Mouse (Mus musculus) liver, embryonic 13.5 days (tissue): Measurements from ENCODE around the gene Gm5460. TPM values are rescaled to one million over a fixed set of nuclear protein-coding genes. Genes with fewer than 3 reads are reported as not detected.

Source experiments
- ATAC-seq: fragments of 200-750 bp; cut with Nextera tagmentation; 2 replicates; pipeline ENCODE4 v1.8.0; 2017; ENCODE audit warnings: low read depth, mild to moderate bottlenecking, moderate number of reproducible peaks, moderate library complexity
- DNase-seq: peaks from one replicate; pipeline ENCODE4 v3.0.0; 2022
- H3K27ac ChIP-seq: fragments of 300-500 bp; sonication (generic); 2 replicates; pipeline ENCODE4 v1.5.1; 2015; ENCODE audit warnings: moderate library complexity, mild to moderate bottlenecking, inconsistent platforms
- H3K27me3 ChIP-seq: fragments of 300-500 bp; sonication (generic); 2 replicates; pipeline ENCODE4 v1.6.1; 2015; ENCODE audit warnings: mild to moderate bottlenecking, inconsistent platforms
- H3K36me3 ChIP-seq: fragments of 300-500 bp; sonication (generic); 2 replicates; pipeline ENCODE4 v1.6.1; 2015; ENCODE audit warnings: mild to moderate bottlenecking, inconsistent platforms
- H3K4me1 ChIP-seq: fragments of 300-500 bp; sonication (generic); replicated peaks from 2 replicates; pipeline ENCODE4 v1.6.1; 2015; ENCODE audit warnings: inconsistent platforms
- H3K4me2 ChIP-seq: fragments of 300-500 bp; sonication (generic); 2 replicates; pipeline ENCODE4 v1.6.1; 2015; ENCODE audit warnings: inconsistent platforms, mild to moderate bottlenecking, moderate library complexity
- H3K4me3 ChIP-seq: fragments of 300-500 bp; sonication (generic); replicated peaks from 2 replicates; pipeline ENCODE4 v1.5.1; 2015; ENCODE audit warnings: mild to moderate bottlenecking, inconsistent platforms
- H3K9ac ChIP-seq: fragments of 300-500 bp; sonication (generic); 2 replicates; pipeline ENCODE4 v1.6.1; 2015; ENCODE audit warnings: mild to moderate bottlenecking, inconsistent platforms
- H3K9me3 ChIP-seq: fragments of 300-500 bp; sonication (generic); replicated peaks from 2 replicates; pipeline ENCODE4 v1.6.1; 2016; ENCODE audit warnings: inconsistent platforms
- WGBS: fragments of 180-500 bp; shearing (Covaris S2); methylation state at CpG from one replicate; pipeline ENCODE4 v1.1.7; 2015; ENCODE audit not compliant: insufficient replicate concordance; 5-methylcytosine and 5-hydroxymethylcytosine counted together
- polyA plus RNA-seq: library from polyadenylated mRNA; unstranded; fragments of >200 nt; fragmentation: Nextera tagmentation; extraction: Ambion mirVana; gene quantifications from 2 replicates; pipeline ENCODE4 v1.2.1, GENCODE M21; 2015

Gm5460 gene
- polyA plus RNA-seq, 1 experiment from 2014 or later: not detected

- Histone ChIP-seq H3K27me3 (no peaks in the 10 kb centered on the region), H3K9me3 (no peaks in the 10 kb centered on the region), H3K36me3 (no peaks in the 10 kb centered on the region), H3K27ac (no peak overlapping the region), H3K4me2 (no peak overlapping the region), H3K4me3 (no peak overlapping the region), H3K4me1 (no peaks in the 10 kb centered on the region), H3K9ac (no peak overlapping the region)
- WGBS: 58% methylated on average over 5 of the region's 5 CpGs
- ATAC-seq: no peak
- no peak for DNase-seq
Measured at GRCm38 (mm10) chr14:34002358-34002757, 14.2 kb upstream of the Gm5460 start.

GRCm38 (mm10) chr14:34015063-34015462, 1.5 kb upstream of the Gm5460 start, which contains the start of gene Gm30083:
TSS of gene Gm30083 (minus strand) at chr14:34015182.
- H3K9ac ChIP-seq: no peak within 1 kb of the TSS
- no peaks in the 10 kb centered on the region for H3K36me3 ChIP-seq
- no peak within 1 kb of the TSS for H3K4me2 ChIP-seq
- 54% methylated on average over 3 of the region's 3 CpGs for WGBS
- H3K27me3 ChIP-seq: no peaks in the 10 kb centered on the region
- H3K4me3 ChIP-seq: no peak within 1 kb of the TSS
- H3K9me3 ChIP-seq: no peaks in the 10 kb centered on the region
- H3K27ac ChIP-seq: no peak within 1 kb of the TSS
- ATAC-seq (no peak), DNase-seq (no peak)
- H3K4me1 ChIP-seq: no peaks in the 10 kb centered on the region

- Histone ChIP-seq H3K4me1 (no peaks in the 10 kb centered on the region), H3K36me3 (no peaks in the 10 kb centered on the region), H3K9ac (no peak overlapping the region), H3K4me3 (no peak overlapping the region), H3K27me3 (no peaks in the 10 kb centered on the region), H3K9me3 (no peaks in the 10 kb centered on the region), H3K27ac (no peak overlapping the region), H3K4me2 (no peak overlapping the region)
- no peak for ATAC-seq
- 65% methylated on average over 2 of the region's 2 CpGs for WGBS
- DNase-seq: no peak
Measured at GRCm38 (mm10) chr14:34016938-34017337, 380 bp downstream of the Gm5460 start.

GRCm38 (mm10) chr14:34026710-34027109, 10.2 kb downstream of the Gm5460 start:
- Histone ChIP-seq H3K4me1 (no peaks in the 10 kb centered on the region), H3K4me2 (no peak overlapping the region), H3K27me3 (no peaks in the 10 kb centered on the region), H3K9ac (no peak overlapping the region), H3K27ac (no peak overlapping the region), H3K36me3 (no peaks in the 10 kb centered on the region), H3K9me3 (no peaks in the 10 kb centered on the region), H3K4me3 (no peak overlapping the region)
- DNase-seq: no peak
- no peak for ATAC-seq
- 34% methylated on average over 2 of the region's 2 CpGs for WGBS

DNA sequence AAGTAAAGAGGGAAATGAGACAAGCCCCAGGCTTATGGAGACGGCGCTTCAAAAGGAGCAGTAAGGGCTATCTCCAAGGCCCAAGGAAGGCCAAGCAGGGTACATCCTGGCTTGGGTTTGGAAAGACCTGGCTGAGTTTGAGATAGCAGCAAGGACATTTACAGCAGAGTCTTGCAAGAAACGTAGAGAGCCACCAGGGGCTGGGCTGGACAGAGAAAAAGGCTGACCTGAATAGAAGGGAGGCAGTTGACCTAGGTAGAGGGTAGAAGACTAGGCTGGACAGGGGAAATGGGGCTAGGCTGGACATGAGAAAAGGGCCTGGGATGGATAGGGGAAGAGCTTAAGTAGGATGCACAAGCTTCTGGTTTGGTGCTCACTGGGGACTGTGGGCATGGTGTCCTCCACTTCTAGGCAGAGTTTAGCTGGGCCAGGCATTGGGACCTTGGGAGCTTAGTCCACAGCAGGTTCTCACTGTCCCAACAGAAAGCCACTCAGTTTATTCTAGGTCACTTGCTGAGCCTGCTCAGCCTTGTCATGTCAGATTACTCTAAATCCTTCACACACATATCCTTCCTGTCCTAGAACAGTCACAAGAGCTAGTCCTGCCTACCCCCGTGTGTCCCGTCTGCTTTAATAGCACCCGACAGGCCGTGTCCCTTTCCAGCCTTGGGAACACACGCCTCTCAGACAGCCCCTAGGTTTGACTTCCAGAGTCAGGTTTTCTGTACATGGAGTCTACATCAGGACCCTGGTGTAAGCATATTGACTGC, 17.5 kb downstream of the Gm5460 start:
- ATAC-seq (no peak), DNase-seq (no peak)
- WGBS: 66% methylated on average over 8 of the region's 8 CpGs
- Histone ChIP-seq H3K27ac (no peak overlapping the region), H3K4me1 (no peaks in the 10 kb centered on the region), H3K27me3 (no peaks in the 10 kb centered on the region), H3K9ac (no peak overlapping the region), H3K9me3 (no peaks in the 10 kb centered on the region), H3K4me3 (no peak overlapping the region), H3K4me2 (no peak overlapping the region), H3K36me3 (no peaks in the 10 kb centered on the region)

DNA sequence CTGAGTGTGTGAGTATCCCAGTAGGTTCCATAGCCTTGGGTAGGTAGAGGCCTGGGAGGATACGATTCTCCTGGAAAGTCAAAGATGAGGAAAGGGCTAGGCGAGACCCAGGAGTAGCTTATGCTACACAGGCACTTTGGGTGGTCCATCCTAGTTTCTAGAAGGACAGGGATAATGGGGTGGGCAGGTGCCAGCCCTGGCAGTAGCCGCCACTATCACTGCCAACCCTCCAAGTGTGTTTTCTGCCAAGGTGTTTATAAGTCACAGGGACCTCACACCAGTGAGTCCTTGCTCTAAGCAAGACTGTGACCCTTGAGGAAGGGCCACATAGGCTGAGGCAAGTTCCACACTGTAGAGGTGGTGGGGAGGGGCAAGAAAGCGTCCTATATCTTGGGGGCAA, 24.7 kb downstream of the Gm5460 start:
- WGBS: 54% methylated on average over 4 of the region's 4 CpGs
- Histone ChIP-seq H3K27ac (no peak overlapping the region), H3K36me3 (no peaks in the 10 kb centered on the region), H3K9me3 (no peaks in the 10 kb centered on the region), H3K4me1 (no peaks in the 10 kb centered on the region), H3K4me3 (no peak overlapping the region), H3K9ac (no peak overlapping the region), H3K4me2 (no peak overlapping the region), H3K27me3 (no peaks in the 10 kb centered on the region)
- ATAC-seq (no peak), DNase-seq (no peak)

DNA sequence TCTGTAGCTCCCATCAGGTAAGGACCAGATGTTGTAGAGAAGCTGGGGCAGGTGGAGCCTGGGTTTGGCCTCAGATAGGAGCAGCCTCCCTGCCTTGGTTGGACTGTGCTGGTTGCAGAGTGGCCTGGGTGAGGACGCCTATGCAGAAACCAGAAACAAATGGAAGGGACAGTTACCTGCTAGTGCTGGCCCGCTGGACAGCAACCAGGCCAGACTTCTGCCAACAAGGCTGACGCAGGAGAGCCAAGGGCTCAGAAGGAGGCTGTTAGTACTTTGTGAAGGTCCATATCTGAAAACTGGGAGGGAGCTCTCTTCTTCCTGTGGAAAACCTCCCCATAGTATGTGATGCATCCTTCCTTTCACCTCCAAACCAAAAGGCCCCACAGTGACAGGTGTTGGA, 26.8 kb downstream of the Gm5460 start:
- Histone ChIP-seq H3K9ac (no peak overlapping the region), H3K4me3 (no peak overlapping the region), H3K4me1 (no peaks in the 10 kb centered on the region), H3K9me3 (no peaks in the 10 kb centered on the region), H3K27ac (no peak overlapping the region), H3K27me3 (no peaks in the 10 kb centered on the region), H3K36me3 (no peaks in the 10 kb centered on the region), H3K4me2 (no peak overlapping the region)
- ATAC-seq (no peak), DNase-seq (no peak)
- WGBS: 32% methylated on average over 3 of the region's 3 CpGs

DNA sequence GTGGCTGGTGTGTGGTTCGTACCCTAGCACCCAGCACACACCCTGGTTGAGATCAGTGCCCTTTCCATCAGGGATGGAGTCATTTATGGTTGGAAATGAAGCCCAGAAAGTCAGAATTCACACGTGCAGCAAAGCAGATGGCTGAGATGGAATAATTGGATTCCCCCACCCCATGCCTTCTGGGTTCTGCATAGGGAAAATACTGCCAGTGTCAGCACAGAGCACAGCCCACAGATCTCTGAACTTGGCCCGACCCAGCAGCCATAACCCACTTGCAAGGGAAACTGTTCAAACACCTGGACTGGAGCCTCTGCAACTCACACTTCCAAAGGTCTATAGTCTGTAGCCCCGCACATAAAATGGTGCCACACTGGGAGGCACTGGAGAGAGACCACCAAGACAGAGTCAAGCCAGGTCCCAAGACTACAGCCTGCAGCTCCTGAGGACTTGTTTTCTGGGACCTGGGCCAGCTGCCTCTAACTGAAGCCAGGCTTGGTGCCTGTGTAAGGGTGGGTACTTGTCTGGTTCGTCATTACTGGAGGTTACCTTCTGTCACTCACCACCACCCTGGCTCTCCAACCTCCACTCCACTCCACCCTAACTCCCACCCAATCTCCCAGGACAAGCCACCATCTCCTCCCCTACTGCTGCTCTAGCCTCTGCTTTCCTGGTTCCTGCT, 33.7 kb downstream of the Gm5460 start:
- H3K27me3 ChIP-seq: no peaks in the 10 kb centered on the region
- H3K36me3 ChIP-seq: no peaks in the 10 kb centered on the region
- no peak overlapping the region for H3K4me3 ChIP-seq
- no peak overlapping the region for H3K4me2 ChIP-seq
- no peaks in the 10 kb centered on the region for H3K9me3 ChIP-seq
- DNase-seq (no peak), ATAC-seq (no peak)
- no peaks in the 10 kb centered on the region for H3K4me1 ChIP-seq
- H3K9ac ChIP-seq: no peak overlapping the region
- H3K27ac ChIP-seq: no peak overlapping the region
- WGBS: 54% methylated on average over 5 of the region's 5 CpGs

DNA sequence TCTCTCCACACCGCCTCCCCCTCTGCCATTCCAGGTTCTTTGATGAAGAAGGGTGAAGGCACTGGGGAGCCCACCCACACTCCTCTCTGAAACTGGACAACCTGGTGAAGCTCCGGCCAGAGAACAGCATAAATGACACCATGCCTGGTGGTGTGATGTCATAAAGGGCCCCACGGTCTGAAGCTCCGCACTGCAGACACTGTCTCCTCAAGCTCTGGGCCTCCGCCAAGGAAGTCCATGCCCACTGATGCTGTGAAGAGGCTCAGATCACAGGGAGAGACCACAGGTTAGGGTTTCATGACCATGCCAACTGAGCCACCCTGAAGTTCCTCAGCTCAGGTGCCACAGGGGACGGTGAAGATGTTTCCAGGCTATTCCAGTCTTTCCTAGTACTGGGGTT, 36.0 kb downstream of the Gm5460 start, which contains the start of gene Antxrl:
Gene Antxrl, plus strand, starts transcription at position 192 of the 400 bp plus-strand sequence.
- H3K27ac ChIP-seq: no peak within 1 kb of the TSS
- WGBS: 75% methylated on average over 6 of the region's 6 CpGs

DNA sequence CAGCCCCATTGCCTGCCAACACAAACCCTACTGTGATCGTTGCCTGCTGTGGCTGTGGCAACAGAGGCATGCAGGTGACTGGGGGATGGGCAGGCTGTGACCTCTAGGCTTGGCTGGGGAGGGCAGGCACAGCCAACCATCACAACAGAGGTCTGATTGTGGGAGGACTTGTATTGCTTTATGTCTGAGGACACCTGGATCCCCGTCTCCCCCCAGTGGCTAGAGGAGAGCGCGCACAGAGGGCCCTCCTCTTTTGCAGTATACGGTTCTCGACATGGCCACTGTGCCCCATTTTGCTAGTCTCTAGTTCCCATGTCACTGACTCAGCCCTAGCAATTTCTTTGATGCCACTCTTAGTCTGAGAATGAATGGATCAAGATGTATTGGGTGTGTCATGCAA, 55.1 kb downstream of the Gm5460 start:
- H3K27me3 ChIP-seq: no peaks in the 10 kb centered on the region
- H3K9me3 ChIP-seq: no peaks in the 10 kb centered on the region
- H3K9ac ChIP-seq: no peak overlapping the region
- no peak overlapping the region for H3K27ac ChIP-seq
- no peak for DNase-seq
- no peaks in the 10 kb centered on the region for H3K4me1 ChIP-seq
- 64% methylated on average over 6 of the region's 6 CpGs for WGBS
- H3K4me3 ChIP-seq: no peak overlapping the region
- H3K4me2 ChIP-seq: no peak overlapping the region
- no peaks in the 10 kb centered on the region for H3K36me3 ChIP-seq
- ATAC-seq: no peak

More for the DNA sequence above, 36.0 kb downstream of the Gm5460 start, which contains the start of gene Antxrl:
- Histone ChIP-seq H3K36me3 (no peaks in the 10 kb centered on the region), H3K4me1 (no peaks in the 10 kb centered on the region), H3K27me3 (no peaks in the 10 kb centered on the region), H3K9ac (no peak within 1 kb of the TSS), H3K9me3 (no peaks in the 10 kb centered on the region), H3K4me2 (no peak within 1 kb of the TSS), H3K4me3 (no peak within 1 kb of the TSS)
- no peak for DNase-seq
- no peak for ATAC-seq

- Histone ChIP-seq H3K27ac (no peak overlapping the region), H3K9me3 (no peaks in the 10 kb centered on the region), H3K4me3 (no peak overlapping the region), H3K4me2 (no peak overlapping the region), H3K36me3 (no peaks in the 10 kb centered on the region), H3K4me1 (no peaks in the 10 kb centered on the region), H3K9ac (no peak overlapping the region), H3K27me3 (no peaks in the 10 kb centered on the region)
- 45% methylated on average over 4 of the region's 4 CpGs for WGBS
- no peak for DNase-seq
- no peak for ATAC-seq
Measured at GRCm38 (mm10) chr14:34075346-34075745, 58.8 kb downstream of the Gm5460 start.

GRCm38 (mm10) chr14:34077222-34077621, 60.7 kb downstream of the Gm5460 start:
- Histone ChIP-seq H3K4me3 (no peak overlapping the region), H3K36me3 (no peaks in the 10 kb centered on the region), H3K4me2 (no peak overlapping the region), H3K27ac (no peak overlapping the region), H3K9ac (no peak overlapping the region), H3K9me3 (no peaks in the 10 kb centered on the region), H3K27me3 (no peaks in the 10 kb centered on the region), H3K4me1 (no peaks in the 10 kb centered on the region)
- ATAC-seq (no peak), DNase-seq (no peak)
- WGBS: 60% methylated on average over 5 of the region's 5 CpGs
